Mouse (Mus musculus) lung, embryonic 16.5 days (tissue): ENCODE measurements at regions not wholly inside any gene's neighbourhood (a gene's known extent, or its start where the extent isn't known, plus 50 kb on each side); places are given as distances from the start of the nearest gene placed in this dataset.
A peak's percentile ranks its signal among the peaks of the same experiment; 100 is the strongest.

Experiments used
- ATAC-seq: fragments of 200-750 bp; cut with Nextera tagmentation; 2 replicates; pipeline ENCODE4 v1.8.0; 2017; ENCODE audit warnings: low read depth, mild to moderate bottlenecking, moderate library complexity
- H3K27ac ChIP-seq: fragments of 300-500 bp; sonication (generic); 2 replicates; pipeline ENCODE4 v1.5.1; 2014; ENCODE audit warnings: mild to moderate bottlenecking, control low read depth, low read length
- H3K27me3 ChIP-seq: fragments of 300-500 bp; sonication (generic); 2 replicates; pipeline ENCODE4 v1.6.1; 2014; ENCODE audit warnings: low read depth, low read length, mixed read lengths; ENCODE audit not compliant: control insufficient read depth, insufficient read depth
- H3K36me3 ChIP-seq: fragments of 300-500 bp; sonication (generic); 2 replicates; pipeline ENCODE4 v1.6.1; 2014; ENCODE audit warnings: low read length; ENCODE audit not compliant: control insufficient read depth, insufficient read depth
- H3K4me1 ChIP-seq: fragments of 300-500 bp; sonication (generic); replicated peaks from 2 replicates; pipeline ENCODE4 v1.6.1; 2014; ENCODE audit warnings: low read length, mixed read lengths; ENCODE audit not compliant: control insufficient read depth, insufficient read depth
- H3K4me2 ChIP-seq: fragments of 300-500 bp; sonication (generic); 2 replicates; pipeline ENCODE4 v1.6.1; 2014; ENCODE audit warnings: low read depth, low read length, control low read depth
- H3K4me3 ChIP-seq: fragments of 300-500 bp; sonication (generic); 2 replicates; pipeline ENCODE4 v1.5.1; 2014; ENCODE audit warnings: mild to moderate bottlenecking, low read length, control low read depth
- H3K9ac ChIP-seq: fragments of 300-500 bp; sonication (generic); 2 replicates; pipeline ENCODE4 v1.6.1; 2014; ENCODE audit warnings: low read length, control low read depth
- H3K9me3 ChIP-seq: fragments of 300-500 bp; sonication (generic); 2 replicates; pipeline ENCODE4 v1.6.1; 2016; ENCODE audit warnings: low read length; ENCODE audit not compliant: control insufficient read depth
- WGBS: fragments of 180-500 bp; shearing (Covaris S2); extraction: QIAGEN DNeasy Blood & Tissue Kit; methylation state at CpG from one replicate; pipeline ENCODE4 v1.1.7; 2014; 5-methylcytosine and 5-hydroxymethylcytosine counted together

- WGBS, result 84% methylated on average over 2 of the region's 2 CpGs
- Histone ChIP-seq H3K36me3 (no peaks in the 10 kb centered on the region), H3K9me3 (no peaks in the 10 kb centered on the region), H3K27ac (no peak overlapping the region), H3K9ac (no peak overlapping the region), H3K4me2 (no peak overlapping the region), H3K4me3 (no peak overlapping the region), H3K4me1 (no peaks in the 10 kb centered on the region), H3K27me3 (no peaks in the 10 kb centered on the region)
- no peak for ATAC-seq
These were observed 91.3 kb upstream of the Gls start for GRCm38 (mm10) chr1:52324356-52324755.

GRCm38 (mm10) chr1:52312076-52312633, 79.1 kb upstream of the Gls start:
- no peak for ATAC-seq
- no peak overlapping the region for H3K9ac ChIP-seq
- H3K4me1 ChIP-seq, result no peaks in the 10 kb centered on the region
- no peaks in the 10 kb centered on the region for H3K36me3 ChIP-seq
- no peak overlapping the region for H3K4me2 ChIP-seq
- H3K27me3 ChIP-seq, result no peaks in the 10 kb centered on the region
- H3K27ac ChIP-seq, result no peak overlapping the region
- no peaks in the 10 kb centered on the region for H3K9me3 ChIP-seq
- WGBS, result 70% methylated on average over 3 of the region's 3 CpGs
- no peak overlapping the region for H3K4me3 ChIP-seq

- ATAC-seq, result no peak
- WGBS, result 62% methylated on average over 6 of the region's 6 CpGs
- H3K27ac ChIP-seq, result no peak overlapping the region
These were observed 73.9 kb upstream of the Gls start for GRCm38 (mm10) chr1:52306892-52307291.

GRCm38 (mm10) chr1:52305679-52306632, 72.9 kb upstream of the Gls start:
- no peak overlapping the region for H3K27ac ChIP-seq
- H3K9ac ChIP-seq, result no peak overlapping the region
- no peak overlapping the region for H3K4me2 ChIP-seq
- WGBS, result 80% methylated on average over 18 of the region's 18 CpGs
- H3K36me3 ChIP-seq, result no peaks in the 10 kb centered on the region
- no peaks in the 10 kb centered on the region for H3K9me3 ChIP-seq
- no peak for ATAC-seq
- no peaks in the 10 kb centered on the region for H3K27me3 ChIP-seq
- no peak overlapping the region for H3K4me3 ChIP-seq
- H3K4me1 ChIP-seq, result no peaks in the 10 kb centered on the region

More at GRCm38 (mm10) chr1:52306892-52307291, 73.9 kb upstream of the Gls start:
- Histone ChIP-seq H3K9me3 (no peaks in the 10 kb centered on the region), H3K36me3 (no peaks in the 10 kb centered on the region), H3K9ac (no peak overlapping the region), H3K27me3 (no peaks in the 10 kb centered on the region), H3K4me2 (no peak overlapping the region), H3K4me3 (no peak overlapping the region), H3K4me1 (no peaks in the 10 kb centered on the region)

GRCm38 (mm10) chr1:52302557-52302956, 69.5 kb upstream of the Gls start:
- H3K27ac ChIP-seq, result no peak overlapping the region
- no peaks in the 10 kb centered on the region for H3K9me3 ChIP-seq
- no peak overlapping the region for H3K9ac ChIP-seq
- ATAC-seq, result peak; percentile 66; the same call in 1 of the 2 replicates
- no peak overlapping the region for H3K4me3 ChIP-seq
- no peaks in the 10 kb centered on the region for H3K36me3 ChIP-seq
- WGBS, result 8% methylated on average over 6 of the region's 6 CpGs
- H3K4me1 ChIP-seq, result no peaks in the 10 kb centered on the region
- H3K27me3 ChIP-seq, result no peaks in the 10 kb centered on the region
- H3K4me2 ChIP-seq, result no peak overlapping the region

- Histone ChIP-seq H3K27ac (no peak overlapping the region), H3K4me1 (no peaks in the 10 kb centered on the region), H3K27me3 (no peaks in the 10 kb centered on the region), H3K36me3 (no peaks in the 10 kb centered on the region), H3K9me3 (no peaks in the 10 kb centered on the region), H3K4me2 (no peak overlapping the region), H3K9ac (no peak overlapping the region), H3K4me3 (no peak overlapping the region)
- 42% methylated on average over 2 of the region's 2 CpGs for WGBS
- ATAC-seq, result no peak
These were observed 68.2 kb upstream of the Gls start for GRCm38 (mm10) chr1:52301266-52301665.

- Histone ChIP-seq H3K27me3 (no peaks in the 10 kb centered on the region), H3K4me2 (no peak overlapping the region), H3K9ac (no peak overlapping the region), H3K4me3 (no peak overlapping the region), H3K27ac (no peak overlapping the region), H3K9me3 (no peaks in the 10 kb centered on the region), H3K36me3 (no peaks in the 10 kb centered on the region), H3K4me1 (no peaks in the 10 kb centered on the region)
- ATAC-seq, result no peak
- WGBS, result 58% methylated on average over 7 of the region's 7 CpGs
These were observed 66.5 kb upstream of the Gls start for GRCm38 (mm10) chr1:52299559-52299958.

GRCm38 (mm10) chr1:52298336-52298735, 65.3 kb upstream of the Gls start:
- H3K4me1 ChIP-seq, result no peaks in the 10 kb centered on the region
- WGBS, result 71% methylated on average over 5 of the region's 5 CpGs
- H3K27ac ChIP-seq, result no peak overlapping the region
- no peak for ATAC-seq
- H3K27me3 ChIP-seq, result no peaks in the 10 kb centered on the region
- no peak overlapping the region for H3K4me2 ChIP-seq
- no peaks in the 10 kb centered on the region for H3K36me3 ChIP-seq
- H3K9ac ChIP-seq, result no peak overlapping the region
- no peak overlapping the region for H3K4me3 ChIP-seq
- no peaks in the 10 kb centered on the region for H3K9me3 ChIP-seq

- Histone ChIP-seq H3K27ac (no peak overlapping the region), H3K27me3 (no peaks in the 10 kb centered on the region), H3K4me3 (no peak overlapping the region), H3K36me3 (no peaks in the 10 kb centered on the region), H3K4me1 (no peaks in the 10 kb centered on the region), H3K9ac (no peak overlapping the region), H3K9me3 (no peaks in the 10 kb centered on the region), H3K4me2 (no peak overlapping the region)
- ATAC-seq, result no peak
- WGBS, result 50% methylated on average over 2 of the region's 2 CpGs
These were observed 63.1 kb upstream of the Gls start for GRCm38 (mm10) chr1:52296178-52296577.
